Mouse (Mus musculus) cerebellum, postnatal 14 days (tissue): ENCODE measurements at regions not wholly inside any gene's neighbourhood (a gene's known extent, or its start where the extent isn't known, plus 50 kb on each side); places are given as distances from the start of the nearest gene placed in this dataset.

Source experiments
- DNase-seq, 2 experiments: peaks; one replicate each; pipeline ENCODE4 v3.0.0; 2021; ENCODE audit warnings: mixed read lengths in 2 of 2

- no peak for DNase-seq
Observed at GRCm38 (mm10) chr5:118354127-118354526, 109.1 kb downstream of the 2410131K14Rik start.

- DNase-seq = no peak
Observed at GRCm38 (mm10) chr5:118354871-118355270, 109.8 kb downstream of the 2410131K14Rik start.

- DNase-seq = no peak
Observed at GRCm38 (mm10) chr5:118355287-118355686, 110.3 kb downstream of the 2410131K14Rik start.

GRCm38 (mm10) chr5:118355691-118356337 is 110.8 kb downstream of the 2410131K14Rik start:
- peak; percentile 47 to 49 for DNase-seq

- DNase-seq = no peak
Observed at GRCm38 (mm10) chr5:118359646-118360373, 114.8 kb downstream of the 2410131K14Rik start.

GRCm38 (mm10) chr5:118360374-118361064 is 115.5 kb downstream of the 2410131K14Rik start:
- DNase-seq = no peak

GRCm38 (mm10) chr5:118361133-118361852 is 116.3 kb downstream of the 2410131K14Rik start:
- DNase-seq = no peak

- no peak for DNase-seq
Observed at GRCm38 (mm10) chr5:118361853-118362406, 116.9 kb downstream of the 2410131K14Rik start.

GRCm38 (mm10) chr5:118362738-118363137 is 117.7 kb downstream of the 2410131K14Rik start:
- no peak for DNase-seq

GRCm38 (mm10) chr5:118363154-118363553 is 118.1 kb downstream of the 2410131K14Rik start:
- DNase-seq = no peak

- no peak for DNase-seq
Observed at GRCm38 (mm10) chr5:118364646-118365045, 119.6 kb downstream of the 2410131K14Rik start.

- DNase-seq = no peak
Observed at GRCm38 (mm10) chr5:118365196-118365595, 120.2 kb downstream of the 2410131K14Rik start.

GRCm38 (mm10) chr5:118365651-118366050 is 120.6 kb downstream of the 2410131K14Rik start:
- DNase-seq = no peak

- DNase-seq = no peak
Observed at GRCm38 (mm10) chr5:118367047-118367446, 122.0 kb downstream of the 2410131K14Rik start.

- DNase-seq = peak; percentile 38 to 51
Observed at GRCm38 (mm10) chr5:118373581-118373981, 128.6 kb downstream of the 2410131K14Rik start.

GRCm38 (mm10) chr5:118374968-118375367 is 129.9 kb downstream of the 2410131K14Rik start:
- no peak for DNase-seq

GRCm38 (mm10) chr5:118375916-118376315 is 130.9 kb downstream of the 2410131K14Rik start:
- no peak for DNase-seq

GRCm38 (mm10) chr5:118376478-118376877 is 131.5 kb downstream of the 2410131K14Rik start:
- DNase-seq = no peak

GRCm38 (mm10) chr5:118377402-118377848 is 132.4 kb downstream of the 2410131K14Rik start:
- no peak for DNase-seq

GRCm38 (mm10) chr5:118379245-118380051 is 134.4 kb downstream of the 2410131K14Rik start:
- DNase-seq = peak in 1 of 2 experiments; percentile 28

- no peak for DNase-seq
Observed at GRCm38 (mm10) chr5:118380052-118380421, 135.0 kb downstream of the 2410131K14Rik start.
